Mouse (Mus musculus): ENCODE results near the gene Thsd4. TPM values are rescaled to one million over a fixed set of nuclear protein-coding genes. Genes with fewer than 3 reads are reported as not detected.

Gene Thsd4
- polyA plus RNA-seq, 1 experiment from 2014 or later: 4.5 TPM

DNA sequence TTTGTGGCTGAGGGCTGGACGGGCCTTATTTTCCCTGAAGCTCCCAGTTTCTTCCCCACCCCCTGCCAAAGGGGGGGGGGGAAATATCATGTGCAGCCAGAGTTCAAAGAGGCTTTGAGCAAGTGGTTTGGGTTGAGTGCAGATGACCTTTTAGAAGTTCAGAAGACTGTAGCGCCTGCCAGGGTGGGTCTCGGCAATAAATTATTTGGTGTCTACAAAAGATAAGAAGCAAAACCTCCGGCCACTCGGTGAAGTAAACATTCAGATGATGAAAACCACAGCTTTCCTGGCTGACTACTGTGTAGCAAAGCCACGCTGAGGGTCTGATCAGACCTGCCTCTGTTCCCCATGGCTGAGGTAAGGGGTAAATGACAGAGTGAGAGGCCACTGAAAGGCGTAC, 116.1 kb downstream of the Thsd4 start:
- Histone ChIP-seq H3K27me3 (replicated peaks; ENCODE audit: control insufficient read depth, insufficient read depth, low read length) (no peaks in the 10 kb centered on the region), H3K36me3 (ENCODE audit: control insufficient read depth, insufficient read depth, low read length) (no peaks in the 10 kb centered on the region), H3K9ac (ENCODE audit: low read depth, low read length) (no peak overlapping the region), H3K27ac (ENCODE audit: low read depth, low read length) (no peak overlapping the region), H3K4me2 (ENCODE audit: low read length) (no peak overlapping the region), H3K9me3 (ENCODE audit: control insufficient read depth, low read length) (no peaks in the 10 kb centered on the region), H3K4me3 (ENCODE audit: low read length) (no peak overlapping the region), H3K4me1 (ENCODE audit: control insufficient read depth, insufficient read depth, low read depth, low read length) (0 out of 2 replicates have a peak, but pooled peaks cover under 1% of the 10 kb centered on the region)
- 71% methylated on average over 7 of the region's 7 CpGs for WGBS
- ATAC-seq: no peak

DNA sequence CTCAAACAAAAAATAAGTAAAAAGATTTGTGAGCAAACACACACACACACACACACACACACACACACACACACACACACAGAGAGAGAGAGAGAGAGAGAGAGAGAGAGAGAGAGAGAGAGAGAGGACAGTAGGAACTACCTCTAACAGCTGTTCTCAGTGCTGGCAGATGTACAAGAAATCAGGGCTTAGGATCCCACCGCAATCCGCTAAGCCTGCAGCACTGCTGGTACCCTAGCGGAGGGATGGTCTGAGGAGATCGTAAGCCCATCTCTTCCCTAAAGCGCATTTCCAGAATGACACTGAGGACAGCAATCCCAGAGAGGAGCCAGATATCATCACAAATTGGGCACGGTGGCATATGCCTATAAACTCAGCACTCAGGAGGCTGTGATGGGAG, 119.2 kb downstream of the Thsd4 start:
- H3K4me3 ChIP-seq (ENCODE audit: low read length): no peak overlapping the region
- no peaks in the 10 kb centered on the region for H3K27me3 ChIP-seq (replicated peaks; ENCODE audit: control insufficient read depth, insufficient read depth, low read length)
- ATAC-seq: no peak
- no peaks in the 10 kb centered on the region for H3K36me3 ChIP-seq (ENCODE audit: control insufficient read depth, insufficient read depth, low read length)
- H3K27ac ChIP-seq (ENCODE audit: low read depth, low read length): no peak overlapping the region
- H3K9me3 ChIP-seq (ENCODE audit: control insufficient read depth, low read length): no peaks in the 10 kb centered on the region
- no peaks in the 10 kb centered on the region for H3K4me1 ChIP-seq (ENCODE audit: control insufficient read depth, insufficient read depth, low read depth, low read length)
- no peak overlapping the region for H3K9ac ChIP-seq (ENCODE audit: low read depth, low read length)
- H3K4me2 ChIP-seq (ENCODE audit: low read length): no peak overlapping the region
- WGBS: 88% methylated on average over 6 of the region's 6 CpGs

DNA sequence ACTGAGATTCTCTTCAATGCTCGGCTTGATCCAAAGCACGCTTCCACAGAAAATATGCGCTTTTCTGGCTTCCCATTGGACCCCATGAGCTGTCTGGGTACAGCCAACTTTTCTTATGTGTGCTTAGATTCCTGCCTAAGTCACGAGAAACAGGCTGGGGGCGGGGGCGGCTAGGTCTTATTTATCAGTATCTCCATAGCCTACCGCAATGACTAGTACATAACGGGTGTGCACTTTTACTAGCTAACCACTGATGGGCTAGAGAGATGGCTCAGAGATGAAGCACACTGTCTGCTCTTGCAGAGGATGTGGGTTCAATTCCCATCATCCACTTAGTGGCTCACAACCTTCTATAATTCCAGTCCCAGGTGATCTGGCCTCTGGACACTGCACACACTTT, 121.8 kb downstream of the Thsd4 start:
- Histone ChIP-seq H3K27ac (ENCODE audit: low read depth, low read length) (no peak overlapping the region), H3K9me3 (ENCODE audit: control insufficient read depth, low read length) (no peaks in the 10 kb centered on the region)
- 93% methylated on average over 8 of the region's 8 CpGs for WGBS

DNA sequence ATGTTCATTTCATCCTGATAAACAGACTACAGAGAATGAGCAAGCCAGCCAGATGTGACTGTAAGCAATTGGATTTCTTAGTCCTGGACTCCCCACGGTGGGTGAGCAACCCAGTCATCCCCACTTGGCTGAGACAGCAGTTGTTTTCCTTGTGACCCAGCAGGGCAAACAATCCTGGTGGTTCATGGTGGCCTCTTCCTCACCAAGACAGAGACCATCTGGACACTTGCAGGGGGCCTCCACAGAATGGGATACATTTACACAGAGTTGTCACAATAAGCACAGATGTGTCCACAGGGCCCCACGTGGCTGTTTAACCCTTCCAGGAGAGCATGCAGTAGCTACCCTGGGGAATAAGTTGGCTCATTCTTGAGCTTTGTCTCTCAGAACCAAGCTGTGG, 123.8 kb downstream of the Thsd4 start:
- Histone ChIP-seq H3K4me3 (ENCODE audit: low read length) (no peak overlapping the region), H3K4me2 (ENCODE audit: low read length) (no peak overlapping the region), H3K27ac (ENCODE audit: low read depth, low read length) (no peak overlapping the region), H3K4me1 (ENCODE audit: control insufficient read depth, insufficient read depth, low read depth, low read length) (no peaks in the 10 kb centered on the region; the same call in 1 of the 2 replicates), H3K9ac (ENCODE audit: low read depth, low read length) (no peak overlapping the region), H3K27me3 (replicated peaks; ENCODE audit: control insufficient read depth, insufficient read depth, low read length) (no peaks in the 10 kb centered on the region), H3K36me3 (ENCODE audit: control insufficient read depth, insufficient read depth, low read length) (no peaks in the 10 kb centered on the region), H3K9me3 (ENCODE audit: control insufficient read depth, low read length) (no peaks in the 10 kb centered on the region)
- no peak for ATAC-seq
- 33% methylated on average over 2 of the region's 2 CpGs for WGBS

More for the DNA sequence above, 121.8 kb downstream of the Thsd4 start:
- Histone ChIP-seq H3K9ac (ENCODE audit: low read depth, low read length) (no peak overlapping the region), H3K4me2 (ENCODE audit: low read length) (no peak overlapping the region), H3K27me3 (replicated peaks; ENCODE audit: control insufficient read depth, insufficient read depth, low read length) (no peaks in the 10 kb centered on the region), H3K4me3 (ENCODE audit: low read length) (no peak overlapping the region), H3K4me1 (ENCODE audit: control insufficient read depth, insufficient read depth, low read depth, low read length) (no peaks in the 10 kb centered on the region; the same call in 1 of the 2 replicates), H3K36me3 (ENCODE audit: control insufficient read depth, insufficient read depth, low read length) (no peaks in the 10 kb centered on the region)
- ATAC-seq: no peak

DNA sequence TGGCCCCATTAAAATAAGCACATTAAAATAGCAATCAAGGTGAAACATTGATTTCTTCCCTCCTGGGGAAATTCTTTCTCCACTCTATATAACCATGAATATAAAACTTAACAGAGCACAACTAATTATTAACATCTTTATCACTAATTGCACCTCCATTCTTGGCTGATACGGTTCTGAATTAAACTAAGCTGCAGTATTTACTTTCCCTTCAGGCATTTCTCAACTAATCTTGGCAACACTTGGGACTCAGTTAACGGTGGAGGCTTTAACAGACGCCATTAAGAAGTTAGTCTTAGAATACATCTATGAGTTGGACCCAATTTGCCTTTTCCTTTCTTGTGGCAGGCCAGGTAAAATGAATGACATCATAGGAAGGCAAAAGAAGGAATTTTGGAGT, 125.8 kb downstream of the Thsd4 start:
- no peaks in the 10 kb centered on the region for H3K27me3 ChIP-seq (replicated peaks; ENCODE audit: control insufficient read depth, insufficient read depth, low read length)
- no peak overlapping the region for H3K27ac ChIP-seq (ENCODE audit: low read depth, low read length)
- H3K4me2 ChIP-seq (ENCODE audit: low read length): no peak overlapping the region
- H3K9ac ChIP-seq (ENCODE audit: low read depth, low read length): no peak overlapping the region
- no peak overlapping the region for H3K4me3 ChIP-seq (ENCODE audit: low read length)
- 66% methylated on average over 3 of the region's 3 CpGs for WGBS
- ATAC-seq: no peak
- H3K4me1 ChIP-seq (ENCODE audit: control insufficient read depth, insufficient read depth, low read depth, low read length): no peaks in the 10 kb centered on the region; the same call in 1 of the 2 replicates
- H3K36me3 ChIP-seq (ENCODE audit: control insufficient read depth, insufficient read depth, low read length): no peaks in the 10 kb centered on the region
- no peaks in the 10 kb centered on the region for H3K9me3 ChIP-seq (ENCODE audit: control insufficient read depth, low read length)

DNA sequence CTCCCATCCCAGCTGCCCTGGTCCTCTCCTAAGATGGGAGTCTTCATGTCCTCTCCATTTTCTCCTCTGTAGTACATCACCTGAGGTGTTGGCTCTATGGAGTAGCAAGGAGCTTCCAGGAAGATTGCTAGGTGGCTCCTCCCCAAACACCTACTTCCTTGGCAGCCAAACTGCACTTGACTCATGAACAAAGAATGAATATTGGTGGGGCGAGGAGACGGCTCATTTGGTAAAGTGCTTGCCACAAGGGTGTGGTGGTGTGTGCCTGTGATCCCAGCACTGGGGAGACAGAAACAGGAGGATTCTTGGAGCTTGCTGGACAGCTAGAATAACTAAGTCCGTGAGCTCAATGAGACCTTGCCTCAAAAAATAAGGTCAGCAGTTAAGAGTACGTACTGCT, 128.9 kb downstream of the Thsd4 start:
- Histone ChIP-seq H3K4me2 (ENCODE audit: low read length) (no peak overlapping the region), H3K27ac (ENCODE audit: low read depth, low read length) (no peak overlapping the region), H3K4me1 (ENCODE audit: control insufficient read depth, insufficient read depth, low read depth, low read length) (no peaks in the 10 kb centered on the region; the same call in 1 of the 2 replicates), H3K36me3 (ENCODE audit: control insufficient read depth, insufficient read depth, low read length) (no peaks in the 10 kb centered on the region), H3K9me3 (ENCODE audit: control insufficient read depth, low read length) (no peaks in the 10 kb centered on the region), H3K4me3 (ENCODE audit: low read length) (no peak overlapping the region), H3K9ac (ENCODE audit: low read depth, low read length) (no peak overlapping the region), H3K27me3 (replicated peaks; ENCODE audit: control insufficient read depth, insufficient read depth, low read length) (no peaks in the 10 kb centered on the region)
- no peak for ATAC-seq
- WGBS: 92% methylated on average over 4 of the region's 4 CpGs

DNA sequence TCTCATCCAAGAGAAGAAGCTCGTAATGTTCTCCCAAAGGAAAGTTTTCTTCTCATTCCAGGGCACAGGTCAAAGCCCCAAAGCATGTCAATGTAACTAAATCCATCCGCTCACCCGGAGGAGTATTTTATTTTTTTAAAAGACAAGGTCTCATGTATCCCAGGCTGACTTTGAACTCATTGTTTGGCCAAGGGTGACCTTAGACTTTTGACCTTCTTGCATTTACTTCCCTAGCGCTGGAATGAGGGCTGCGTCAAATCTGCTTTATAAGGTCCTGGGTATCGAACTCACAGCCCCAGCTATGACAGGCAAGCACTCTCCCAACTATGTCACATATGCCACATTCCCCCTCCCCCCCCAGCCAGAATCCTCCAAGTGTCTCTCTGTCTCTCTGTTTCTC, 137.1 kb downstream of the Thsd4 start:
- Histone ChIP-seq H3K9ac (ENCODE audit: low read depth, low read length) (no peak overlapping the region), H3K27me3 (replicated peaks; ENCODE audit: control insufficient read depth, insufficient read depth, low read length) (no peaks in the 10 kb centered on the region), H3K4me2 (ENCODE audit: low read length) (no peak overlapping the region), H3K9me3 (ENCODE audit: control insufficient read depth, low read length) (no peaks in the 10 kb centered on the region), H3K27ac (ENCODE audit: low read depth, low read length) (no peak overlapping the region), H3K4me1 (ENCODE audit: control insufficient read depth, insufficient read depth, low read depth, low read length) (no peaks in the 10 kb centered on the region), H3K4me3 (ENCODE audit: low read length) (no peak overlapping the region), H3K36me3 (ENCODE audit: control insufficient read depth, insufficient read depth, low read length) (no peaks in the 10 kb centered on the region)
- WGBS: 73% methylated on average over 6 of the region's 6 CpGs
- ATAC-seq: no peak

DNA sequence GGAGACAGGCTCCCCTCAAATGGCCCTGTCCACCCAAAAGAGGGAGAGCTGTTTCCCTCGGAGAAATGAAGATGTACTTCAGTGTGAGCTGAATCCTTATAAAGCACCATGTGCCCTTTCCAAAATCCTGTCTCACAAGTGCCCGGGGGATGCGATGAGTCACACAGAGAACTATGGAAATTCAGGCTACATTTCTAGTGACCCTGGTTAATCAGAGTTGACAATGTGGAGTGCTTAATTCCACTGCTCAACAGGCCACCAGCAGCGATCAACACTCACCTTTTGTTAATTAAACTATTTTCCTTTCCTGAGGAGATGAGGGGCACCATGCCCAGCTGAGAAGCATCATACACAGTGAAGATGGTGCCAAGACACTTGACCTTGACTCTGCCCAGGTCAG, 138.9 kb downstream of the Thsd4 start:
- WGBS: 73% methylated on average over 4 of the region's 4 CpGs

DNA sequence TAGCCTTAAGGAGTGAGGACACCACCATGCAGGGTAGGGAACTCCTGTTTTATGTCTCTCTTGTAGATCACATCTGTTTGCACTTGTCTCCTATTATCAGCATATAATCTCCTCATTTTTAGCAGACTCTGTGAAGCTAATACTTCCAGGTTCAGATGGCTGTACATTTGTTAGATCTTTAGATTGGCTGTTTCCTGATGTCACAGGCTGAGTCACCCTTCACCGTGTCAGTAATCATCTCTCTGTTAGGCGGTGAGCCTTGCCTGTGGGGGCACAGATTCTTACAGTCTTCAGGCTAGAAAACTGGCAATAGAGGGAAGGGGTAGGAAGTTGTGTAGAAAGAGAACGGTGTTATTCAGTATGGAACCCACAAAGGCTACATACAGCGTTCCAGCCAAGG, 139.3 kb downstream of the Thsd4 start:
- Histone ChIP-seq H3K4me1 (ENCODE audit: control insufficient read depth, insufficient read depth, low read depth, low read length) (no peaks in the 10 kb centered on the region), H3K9me3 (ENCODE audit: control insufficient read depth, low read length) (no peaks in the 10 kb centered on the region), H3K36me3 (ENCODE audit: control insufficient read depth, insufficient read depth, low read length) (no peaks in the 10 kb centered on the region), H3K27me3 (replicated peaks; ENCODE audit: control insufficient read depth, insufficient read depth, low read length) (no peaks in the 10 kb centered on the region), H3K9ac (ENCODE audit: low read depth, low read length) (no peak overlapping the region), H3K27ac (ENCODE audit: low read depth, low read length) (no peak overlapping the region), H3K4me2 (ENCODE audit: low read length) (no peak overlapping the region), H3K4me3 (ENCODE audit: low read length) (no peak overlapping the region)
- WGBS: 82% methylated on average over 4 of the region's 4 CpGs
- no peak for ATAC-seq

More for the DNA sequence above, 138.9 kb downstream of the Thsd4 start:
- H3K27me3 ChIP-seq (replicated peaks; ENCODE audit: control insufficient read depth, insufficient read depth, low read length): no peaks in the 10 kb centered on the region
- no peak overlapping the region for H3K4me2 ChIP-seq (ENCODE audit: low read length)
- no peaks in the 10 kb centered on the region for H3K4me1 ChIP-seq (ENCODE audit: control insufficient read depth, insufficient read depth, low read depth, low read length)
- H3K27ac ChIP-seq (ENCODE audit: low read depth, low read length): no peak overlapping the region
- H3K9me3 ChIP-seq (ENCODE audit: control insufficient read depth, low read length): no peaks in the 10 kb centered on the region
- H3K4me3 ChIP-seq (ENCODE audit: low read length): no peak overlapping the region
- H3K36me3 ChIP-seq (ENCODE audit: control insufficient read depth, insufficient read depth, low read length): no peaks in the 10 kb centered on the region
- ATAC-seq: no peak
- no peak overlapping the region for H3K9ac ChIP-seq (ENCODE audit: low read depth, low read length)

DNA sequence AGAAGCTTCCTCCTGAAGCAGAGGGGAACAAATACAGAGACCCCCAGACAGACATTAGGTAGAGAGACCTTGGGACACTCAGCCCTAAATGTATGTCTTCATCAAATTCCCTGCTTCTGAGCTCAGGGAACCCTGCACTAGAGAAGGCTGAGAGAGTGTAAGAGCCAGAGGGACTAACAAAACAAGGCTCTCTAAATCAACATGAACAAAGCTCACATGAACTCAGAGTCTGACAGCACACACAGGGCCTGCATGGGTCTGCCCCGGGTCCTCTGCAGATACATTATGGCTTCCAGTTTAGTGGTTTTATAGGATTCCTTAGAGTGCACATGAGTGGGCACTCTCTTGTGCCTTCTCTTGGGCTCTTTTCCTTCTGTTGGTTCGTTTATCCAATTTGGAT, 140.8 kb downstream of the Thsd4 start:
- no peak overlapping the region for H3K4me2 ChIP-seq (ENCODE audit: low read length)
- H3K9ac ChIP-seq (ENCODE audit: low read depth, low read length): no peak overlapping the region
- H3K27ac ChIP-seq (ENCODE audit: low read depth, low read length): no peak overlapping the region
- no peaks in the 10 kb centered on the region for H3K9me3 ChIP-seq (ENCODE audit: control insufficient read depth, low read length)
- no peak overlapping the region for H3K4me3 ChIP-seq (ENCODE audit: low read length)
- no peaks in the 10 kb centered on the region for H3K27me3 ChIP-seq (replicated peaks; ENCODE audit: control insufficient read depth, insufficient read depth, low read length)
- H3K36me3 ChIP-seq (ENCODE audit: control insufficient read depth, insufficient read depth, low read length): no peaks in the 10 kb centered on the region
- no peak for ATAC-seq
- H3K4me1 ChIP-seq (ENCODE audit: control insufficient read depth, insufficient read depth, low read depth, low read length): no peaks in the 10 kb centered on the region
- 76% methylated on average over 2 of the region's 2 CpGs for WGBS
